ENCODE assay signal across 8 mouse cellular contexts in the genomic region with DNA sequence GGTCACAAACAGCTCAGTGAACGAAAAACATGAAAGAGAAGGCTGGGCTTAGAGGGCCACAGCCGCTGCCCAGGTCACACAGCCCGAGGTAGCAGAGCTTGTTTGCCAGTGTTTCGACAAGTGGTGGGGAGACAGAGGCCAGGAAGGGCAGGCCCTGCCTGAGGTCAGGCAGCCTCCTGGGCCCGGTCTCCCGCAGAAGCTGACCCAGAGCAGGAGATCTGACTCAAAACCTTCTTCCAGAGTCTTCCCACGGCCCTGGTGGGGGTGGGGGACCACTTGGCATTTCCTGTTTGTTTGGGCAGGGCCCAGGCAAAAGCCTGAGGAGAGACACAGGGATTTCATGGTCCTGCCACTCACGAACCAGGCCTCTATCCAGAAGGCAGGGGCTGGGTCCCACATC. TPM values are rescaled to one million over a fixed set of nuclear protein-coding genes. Genes with fewer than 3 reads are reported as not detected.
A peak's percentile ranks its signal among the peaks of the same experiment; 100 is the strongest.
DNase-seq lines count a peak whose midpoint lies in the region; ATAC-seq and TF ChIP-seq lines count a peak whose summit lies in the region.

No protein-coding gene starts in this region.

- no peak overlapping the region for H3K27ac ChIP-seq in midbrain, embryonic 14.5 days (replicated peaks; ENCODE audit: low read depth, low read length)
- no peak overlapping the region for H3K27ac ChIP-seq in midbrain, embryonic 16.5 days (ENCODE audit: low read length)
- H3K27ac ChIP-seq in heart, embryonic 11.5 days (ENCODE audit: low read depth, low read length), result peak overlapping the region; percentile 18; the same call in 1 of the 2 replicates
- peak overlapping the region; percentile 28; the same call in 1 of the 2 replicates for H3K27ac ChIP-seq in small intestine, adult 2 months (ENCODE audit: insufficient read depth, low read depth, low read length)

- TF ChIP-seq POLR2A in small intestine, adult 2 months (IDR thresholded peaks at IDR 0.05; ENCODE audit: low read depth, low read length), result no peak

- TF ChIP-seq CTCF in small intestine, adult 2 months (IDR thresholded peaks at IDR 0.05; ENCODE audit: extremely low read depth, insufficient read length, insufficient replicate concordance, low read depth, low read length), result no peak

- 28% methylated on average over 8 of the region's 8 CpGs for WGBS in midbrain, embryonic 14.5 days
- 28% methylated on average over 8 of the region's 8 CpGs for WGBS in midbrain, embryonic 16.5 days
- WGBS in heart, embryonic 11.5 days (ENCODE audit: insufficient replicate concordance), result 19% methylated on average over 8 of the region's 8 CpGs
- WGBS in small intestine, adult 2 months, result 62% methylated on average over 8 of the region's 8 CpGs

- no peak for ATAC-seq in midbrain, embryonic 14.5 days (ENCODE audit: low FRiP score, low TSS enrichment)
- no peak for ATAC-seq in midbrain, embryonic 16.5 days
- ATAC-seq in heart, embryonic 11.5 days (replicated peaks; ENCODE audit: insufficient number of reproducible peaks, low FRiP score, low TSS enrichment), result no peak
- ATAC-seq in megakaryocyte, adult 5-6 weeks (ENCODE audit: poor library complexity, severe bottlenecking), result no peak

- no peaks in the 10 kb centered on the region for H3K9me3 ChIP-seq in midbrain, embryonic 14.5 days (ENCODE audit: control insufficient read depth, low read length)
- H3K9me3 ChIP-seq in midbrain, embryonic 16.5 days (replicated peaks; ENCODE audit: control insufficient read depth, low read length, poor library complexity, severe bottlenecking), result no peaks in the 10 kb centered on the region
- no peaks in the 10 kb centered on the region for H3K9me3 ChIP-seq in heart, embryonic 11.5 days (replicated peaks; ENCODE audit: control insufficient read depth, low read length)

- H3K36me3 ChIP-seq in midbrain, embryonic 14.5 days (ENCODE audit: control insufficient read depth, insufficient read depth, low read length), result no peaks in the 10 kb centered on the region
- H3K36me3 ChIP-seq in midbrain, embryonic 16.5 days (ENCODE audit: control insufficient read depth, insufficient read depth, low read length), result no peaks in the 10 kb centered on the region
- no peaks in the 10 kb centered on the region for H3K36me3 ChIP-seq in heart, embryonic 11.5 days (ENCODE audit: control insufficient read depth, insufficient read depth, low read length)
- H3K36me3 ChIP-seq in small intestine, adult 2 months (ENCODE audit: control insufficient read depth, insufficient read depth, low read length), result no peaks in the 10 kb centered on the region

- H3K27me3 ChIP-seq in midbrain, embryonic 14.5 days (ENCODE audit: control insufficient read depth, insufficient read depth, low read length), result no peaks in the 10 kb centered on the region
- peaks cover 3% of the 10 kb centered on the region; the same call in 1 of the 2 replicates for H3K27me3 ChIP-seq in midbrain, embryonic 16.5 days (ENCODE audit: control insufficient read depth, insufficient read depth, low read depth, low read length)
- no peaks in the 10 kb centered on the region for H3K27me3 ChIP-seq in heart, embryonic 11.5 days (ENCODE audit: control insufficient read depth, insufficient read depth, low read length)
- H3K27me3 ChIP-seq in small intestine, adult 2 months (ENCODE audit: control insufficient read depth, insufficient read depth, low read length), result no peaks in the 10 kb centered on the region

- no peak for DNase-seq in midbrain, embryonic 14.5 days
- DNase-seq in kidney, postnatal 4 days, result peak; percentile 65 to 79
- DNase-seq in frontal cortex, postnatal 14 days (ENCODE audit: low spot score in 2 of 2), result no peak
- DNase-seq in right cerebral cortex, postnatal 14 days, result no peak

- no peaks in the 10 kb centered on the region for H3K4me1 ChIP-seq in midbrain, embryonic 14.5 days (ENCODE audit: control insufficient read depth, insufficient read depth, low read length)
- H3K4me1 ChIP-seq in midbrain, embryonic 16.5 days (ENCODE audit: control insufficient read depth, insufficient read depth, low read length), result no peaks in the 10 kb centered on the region; the same call in 1 of the 2 replicates
- H3K4me1 ChIP-seq in heart, embryonic 11.5 days (ENCODE audit: control insufficient read depth, insufficient read depth, low read length), result peaks cover 54% of the 10 kb centered on the region
- peaks cover 12% of the 10 kb centered on the region; the same call in 1 of the 2 replicates for H3K4me1 ChIP-seq in small intestine, adult 2 months (ENCODE audit: control insufficient read depth, insufficient read depth, insufficient read length, low read length)

- H3K4me2 ChIP-seq in midbrain, embryonic 14.5 days (ENCODE audit: low read length), result no peak overlapping the region
- no peak overlapping the region for H3K4me2 ChIP-seq in midbrain, embryonic 16.5 days (ENCODE audit: low read length)
- no peak overlapping the region for H3K4me2 ChIP-seq in heart, embryonic 11.5 days

- H3K9ac ChIP-seq in midbrain, embryonic 14.5 days (replicated peaks; ENCODE audit: low read length), result 0 out of 2 replicates have a peak overlapping the region, but pooled peaks have one; percentile 2
- no peak overlapping the region for H3K9ac ChIP-seq in midbrain, embryonic 16.5 days (ENCODE audit: low read depth, low read length)
- no peak overlapping the region for H3K9ac ChIP-seq in heart, embryonic 11.5 days (ENCODE audit: low read depth, low read length)

- H3K4me3 ChIP-seq in midbrain, embryonic 14.5 days (replicated peaks; ENCODE audit: low read depth, low read length), result no peak overlapping the region
- H3K4me3 ChIP-seq in midbrain, embryonic 16.5 days (ENCODE audit: low read depth, low read length), result no peak overlapping the region
- H3K4me3 ChIP-seq in heart, embryonic 11.5 days (ENCODE audit: low read depth, low read length), result no peak overlapping the region
- H3K4me3 ChIP-seq in small intestine, adult 2 months (ENCODE audit: low read depth, low read length), result no peak overlapping the region

RNA-seq across cellular contexts. Expression of gene Ube2v1, which starts 45.9 kb away (rescaled TPM):
- 286 and 299 TPM in 2 replicates for polyA plus RNA-seq in midbrain, embryonic 14.5 days (2014; fragmentation: Nextera tagmentation; extraction: Ambion mirVana)
- polyA plus RNA-seq in midbrain, embryonic 16.5 days (2015; fragmentation: Nextera tagmentation; extraction: Ambion mirVana), result 321 and 344 TPM in 2 replicates
- polyA plus RNA-seq in heart, embryonic 11.5 days (2014; fragmentation: Nextera tagmentation; extraction: Ambion mirVana), result 195 and 211 TPM in 2 replicates
- polyA plus RNA-seq in small intestine, adult 2 months (2012; rRNA removed), result 58.0 and 89.8 TPM in 2 replicates
- total RNA-seq in megakaryocyte, adult 5-6 weeks (2015), result 68.8 and 86.3 TPM in 2 replicates
- total RNA-seq in megakaryocyte, adult 5-6 weeks (2017), result 45.1 and 51.9 TPM in 2 replicates

RNA-seq across cellular contexts. Expression of gene Snai1, which starts 48.0 kb away (rescaled TPM):
- 0.53 and 4.4 TPM in 2 replicates for polyA plus RNA-seq in midbrain, embryonic 14.5 days (2014; fragmentation: Nextera tagmentation; extraction: Ambion mirVana)
- 3.9 and 4.7 TPM in 2 replicates for polyA plus RNA-seq in midbrain, embryonic 16.5 days (2015; fragmentation: Nextera tagmentation; extraction: Ambion mirVana)
- 21.1 and 23.1 TPM in 2 replicates for polyA plus RNA-seq in heart, embryonic 11.5 days (2014; fragmentation: Nextera tagmentation; extraction: Ambion mirVana)
- polyA plus RNA-seq in small intestine, adult 2 months (2012; rRNA removed), result 12.1 and 13.2 TPM in 2 replicates
- total RNA-seq in megakaryocyte, adult 5-6 weeks (2015), result 0.40 and 1.8 TPM in 2 replicates
- total RNA-seq in megakaryocyte, adult 5-6 weeks (2017), result 0.40 TPM in 1 of 2 replicates, not detected in the other

Comparison
In these comparisons a context has a peak if more than half of its experiments do, and no peak if none do; other contexts are left out.
1. DNase-seq: peak in kidney, postnatal 4 days (2 of 2); none in midbrain, embryonic 14.5 days (single experiment), frontal cortex, postnatal 14 days (0 of 2) and right cerebral cortex, postnatal 14 days (single experiment).
2. H3K27ac ChIP-seq: peak in heart, embryonic 11.5 days (single experiment) and small intestine, adult 2 months (single experiment); none in midbrain, embryonic 14.5 days (single experiment) and midbrain, embryonic 16.5 days (single experiment).